20 mouse cellular contexts compared by ENCODE assay signal in genomic region chr1:77998727-77999126, GRCm38 (mm10).
"Had no signal": no experiment of that assay in that cellular context is flagged by ENCODE, and none has a peak within 500 bp of the region (broad histone marks: within the 10 kb centered on the region; RNA-seq: fewer than 3 reads in every experiment).

No protein-coding gene starts in this region.

- H3K4me2 ChIP-seq: liver, embryonic 11.5 days; liver, embryonic 13.5 days; liver, embryonic 15.5 days; lung, embryonic 14.5 days; midbrain, embryonic 13.5 days; neural tube, embryonic 13.5 days; neural tube, embryonic 15.5 days had no signal

- ATAC-seq: liver, postnatal 0 days; midbrain, embryonic 13.5 days; midbrain, embryonic 16.5 days had no signal

- H3K4me1 ChIP-seq: liver, embryonic 13.5 days; liver, embryonic 15.5 days; midbrain, embryonic 10.5 days; midbrain, embryonic 13.5 days; neural tube, embryonic 13.5 days; neural tube, embryonic 15.5 days had no signal

- DNase-seq: liver; liver, embryonic 13.5 days; liver, postnatal 0 days; lung, embryonic 14.5 days; retina, postnatal 1 day; right cerebral cortex, adult 18-20 months; right cerebral cortex, postnatal 25 days; right cerebral cortex, postnatal 4 days; spleen, adult 18-20 months; thymus, adult 18-20 months; thymus, postnatal 14 days; thymus, postnatal 36 days had no signal

- H3K9me3 ChIP-seq: liver, embryonic 13.5 days; liver, embryonic 15.5 days; midbrain, embryonic 10.5 days; midbrain, embryonic 13.5 days; neural tube, embryonic 13.5 days; neural tube, embryonic 15.5 days had no signal

- H3K9ac ChIP-seq: liver, embryonic 13.5 days; liver, embryonic 15.5 days; liver, postnatal 0 days; lung, embryonic 14.5 days; midbrain, embryonic 13.5 days; neural tube, embryonic 13.5 days; neural tube, embryonic 15.5 days had no signal

- H3K36me3 ChIP-seq: liver, embryonic 13.5 days; liver, embryonic 15.5 days; midbrain, embryonic 10.5 days; midbrain, embryonic 13.5 days; neural tube, embryonic 13.5 days; neural tube, embryonic 15.5 days had no signal

- H3K27ac ChIP-seq: liver, embryonic 13.5 days; liver, embryonic 15.5 days; midbrain, embryonic 10.5 days; midbrain, embryonic 13.5 days; neural tube, embryonic 13.5 days; neural tube, embryonic 15.5 days had no signal

- H3K4me3 ChIP-seq: liver, embryonic 13.5 days; liver, embryonic 15.5 days; midbrain, embryonic 10.5 days; midbrain, embryonic 13.5 days; myocyte; neural tube, embryonic 13.5 days; neural tube, embryonic 15.5 days had no signal

- H3K27me3 ChIP-seq: liver, embryonic 13.5 days; liver, embryonic 15.5 days; midbrain, embryonic 13.5 days; neural tube, embryonic 13.5 days; neural tube, embryonic 15.5 days had no signal
